Mouse (Mus musculus) embryonic fibroblast, embryonic 13.5 days (primary cell): ENCODE results near the gene Pmepa1. TPM values are rescaled to one million over a fixed set of nuclear protein-coding genes. Genes with fewer than 3 reads are reported as not detected.
A peak's percentile ranks its signal among the peaks of the same experiment; 100 is the strongest.

Experiments used
- H3K27ac ChIP-seq: 2 replicates; pipeline ENCODE4 v1.5.1; 2012; ENCODE audit warnings: low read length, control low read depth, inconsistent platforms; ENCODE audit not compliant: insufficient read depth
- H3K4me1 ChIP-seq: 2 replicates; pipeline ENCODE4 v1.6.1; 2011; ENCODE audit warnings: low read length; ENCODE audit not compliant: control insufficient read depth, insufficient read depth
- H3K4me3 ChIP-seq: 2 replicates; pipeline ENCODE4 v1.5.1; 2011; ENCODE audit warnings: mild to moderate bottlenecking, control low read depth, low read length; ENCODE audit not compliant: insufficient read depth
- CTCF ChIP-seq: IDR thresholded peaks from 2 replicates; pipeline ENCODE4 v1.5.1; 2011; ENCODE audit warnings: mild to moderate bottlenecking, control low read depth, low read length, moderate library complexity, borderline replicate concordance; ENCODE audit not compliant: insufficient read depth
- POLR2A ChIP-seq: IDR thresholded peaks from 2 replicates; pipeline ENCODE4 v1.6.1; 2011; ENCODE audit warnings: low read depth, mild to moderate bottlenecking, control low read depth, low read length, moderate library complexity
- polyA plus RNA-seq: library from polyadenylated mRNA; stranded (reverse); fragments of >200 nt; gene quantifications from 2 replicates; pipeline ENCODE4 v1.2.4, GENCODE M21; 2011; ENCODE audit warnings: low read depth; ENCODE audit not compliant: missing spikeins, insufficient read length

Gene Pmepa1
- polyA plus RNA-seq, 1 experiment, result 141 TPM

DNA sequence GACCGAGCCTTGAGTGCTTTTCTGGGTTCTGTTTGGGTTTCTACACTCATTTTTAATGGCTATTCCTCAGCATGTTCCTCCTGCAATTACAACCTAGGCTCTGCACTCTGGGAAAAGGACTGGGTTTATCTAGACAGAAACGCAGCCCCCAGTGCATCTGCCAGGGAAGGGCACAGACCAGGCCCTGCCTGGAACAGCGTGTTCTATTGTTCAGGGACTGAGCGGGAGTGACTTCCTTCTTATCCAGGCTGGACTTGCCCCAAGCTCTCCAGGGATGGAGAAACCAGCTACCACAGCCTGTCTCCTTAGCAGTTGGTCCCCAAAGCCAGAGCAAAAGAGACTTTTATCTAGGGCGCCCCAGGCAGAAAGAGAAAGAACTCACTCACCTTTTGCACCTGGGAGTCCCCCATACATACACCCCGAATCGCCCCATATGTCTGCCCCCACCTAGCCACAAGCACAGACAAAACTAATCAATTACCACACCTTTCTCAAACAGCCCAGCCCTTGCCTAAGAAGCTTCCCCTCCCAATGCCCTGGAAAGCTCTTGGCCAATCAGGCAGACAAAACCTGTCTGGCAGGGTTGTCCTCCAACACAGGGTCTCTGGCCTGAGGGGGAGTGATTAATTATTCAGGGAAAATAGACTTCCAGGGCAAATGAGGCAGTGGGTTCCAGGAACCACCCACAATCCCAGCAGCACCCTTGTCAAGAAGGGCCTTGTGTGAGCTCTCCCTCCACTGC, 20.4 kb downstream of the Pmepa1 start:
- Histone ChIP-seq H3K27ac (peak overlapping the region; percentile 53; the same call in 1 of the 2 replicates), H3K4me1 (peaks cover 53% of the 10 kb centered on the region), H3K4me3 (no peak overlapping the region)
- no peak for TF ChIP-seq CTCF

DNA sequence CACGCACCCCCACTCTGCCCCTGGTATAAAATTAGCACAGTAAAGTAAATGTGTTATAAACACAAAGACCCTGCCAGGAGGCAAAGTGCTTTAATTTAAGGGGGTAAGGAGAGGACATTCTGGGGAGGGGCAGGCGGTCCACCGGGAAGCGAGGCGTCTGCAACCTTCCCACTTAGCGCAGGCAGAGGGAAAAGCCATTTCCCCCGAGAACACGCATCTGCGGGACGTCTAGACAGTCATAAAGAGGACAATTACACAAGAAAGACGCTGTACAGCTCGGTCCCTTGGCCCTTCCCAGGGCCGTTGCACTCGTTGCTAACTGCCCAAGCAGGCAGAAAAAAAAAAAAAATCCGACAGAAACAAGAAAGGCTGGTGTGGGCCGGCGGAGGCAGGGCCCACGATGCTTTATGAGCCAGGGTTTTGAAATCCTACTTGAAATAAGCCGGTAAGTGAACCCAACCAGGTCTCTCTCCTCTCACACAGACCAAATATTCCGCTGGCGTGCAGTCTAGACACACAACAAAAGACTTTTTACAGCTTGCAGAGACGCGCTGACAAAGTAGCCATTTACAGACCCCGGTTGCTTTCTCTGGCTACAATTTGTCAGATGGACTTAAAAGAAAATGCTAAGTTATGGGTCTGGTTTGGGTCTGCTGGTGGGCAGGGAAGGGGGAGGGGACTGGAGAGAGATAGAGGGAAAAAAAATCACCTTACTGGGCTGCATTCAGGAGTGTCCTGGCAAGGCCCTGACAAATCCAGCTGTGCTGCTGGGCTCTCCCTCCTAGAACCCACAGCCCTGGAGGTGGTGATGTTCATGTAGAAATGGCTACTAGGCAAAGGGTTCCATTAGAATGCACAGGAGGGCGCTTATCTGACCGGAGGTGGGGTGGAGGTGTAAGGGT, 22.3 kb downstream of the Pmepa1 start:
- H3K4me1 ChIP-seq, result peaks cover 56% of the 10 kb centered on the region
- H3K27ac ChIP-seq, result peak overlapping the region; percentile 56
- no peak for TF ChIP-seq CTCF
- TF ChIP-seq POLR2A, result no peak
- no peak overlapping the region for H3K4me3 ChIP-seq

- peaks cover 45% of the 10 kb centered on the region for H3K4me1 ChIP-seq
- peak overlapping the region; percentile 72 for H3K27ac ChIP-seq
- TF ChIP-seq POLR2A (no peak), CTCF (no peak)
- H3K4me3 ChIP-seq, result no peak overlapping the region
Observed at GRCm38 (mm10) chr2:173251675-173252074, 24.7 kb downstream of the Pmepa1 start.

- TF ChIP-seq POLR2A (no peak), CTCF (no peak)
- peaks cover 40% of the 10 kb centered on the region for H3K4me1 ChIP-seq
- H3K27ac ChIP-seq, result peak overlapping the region; percentile 72
- no peak overlapping the region for H3K4me3 ChIP-seq
Observed at GRCm38 (mm10) chr2:173251133-173251532, 25.2 kb downstream of the Pmepa1 start.

DNA sequence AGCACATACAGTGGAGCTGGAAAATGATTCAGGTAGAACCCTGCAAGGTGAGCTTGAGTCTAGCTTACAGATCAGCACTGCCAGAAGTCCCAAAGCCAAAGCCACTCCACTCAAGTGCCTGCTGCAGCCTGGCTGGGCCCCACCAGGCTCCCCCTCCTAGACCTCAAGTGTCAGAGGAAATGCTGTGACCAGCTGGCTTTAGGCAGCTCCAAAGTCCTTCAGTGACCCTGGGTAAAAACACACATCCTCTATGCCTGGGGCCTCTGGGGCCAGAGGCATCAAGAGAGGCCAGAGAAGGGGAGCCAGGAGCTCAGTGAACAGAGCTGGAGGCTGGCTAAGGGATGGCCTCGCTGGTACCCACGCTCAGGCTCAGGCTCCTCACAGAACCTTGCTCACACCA, 25.9 kb downstream of the Pmepa1 start:
- Histone ChIP-seq H3K4me1 (peaks cover 38% of the 10 kb centered on the region), H3K27ac (peak overlapping the region; percentile 72), H3K4me3 (no peak overlapping the region)
- TF ChIP-seq POLR2A (no peak), CTCF (no peak)

DNA sequence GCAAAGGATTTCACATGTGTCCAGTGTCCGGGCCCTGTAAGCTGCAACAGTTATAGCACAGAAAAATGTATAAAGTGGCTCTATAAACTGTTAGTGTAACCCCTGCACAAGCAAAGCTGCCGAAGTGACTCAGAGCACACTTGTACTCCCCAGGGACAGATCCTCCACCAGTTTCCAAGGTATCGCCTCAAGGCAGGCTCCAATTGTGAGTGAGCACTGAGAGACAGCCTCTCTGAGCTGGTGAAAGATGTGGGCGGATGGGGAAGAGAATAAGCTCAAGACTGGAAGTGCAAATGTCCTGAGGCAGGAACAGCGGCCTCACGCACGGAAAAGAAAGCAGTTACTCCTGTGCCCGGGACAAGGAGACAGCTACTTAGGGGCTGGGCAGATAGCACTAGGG, 26.4 kb downstream of the Pmepa1 start:
- TF ChIP-seq CTCF (no peak), POLR2A (no peak)
- H3K27ac ChIP-seq, result peak overlapping the region; percentile 72; the same call in 1 of the 2 replicates
- peaks cover 34% of the 10 kb centered on the region for H3K4me1 ChIP-seq
- H3K4me3 ChIP-seq, result no peak overlapping the region

DNA sequence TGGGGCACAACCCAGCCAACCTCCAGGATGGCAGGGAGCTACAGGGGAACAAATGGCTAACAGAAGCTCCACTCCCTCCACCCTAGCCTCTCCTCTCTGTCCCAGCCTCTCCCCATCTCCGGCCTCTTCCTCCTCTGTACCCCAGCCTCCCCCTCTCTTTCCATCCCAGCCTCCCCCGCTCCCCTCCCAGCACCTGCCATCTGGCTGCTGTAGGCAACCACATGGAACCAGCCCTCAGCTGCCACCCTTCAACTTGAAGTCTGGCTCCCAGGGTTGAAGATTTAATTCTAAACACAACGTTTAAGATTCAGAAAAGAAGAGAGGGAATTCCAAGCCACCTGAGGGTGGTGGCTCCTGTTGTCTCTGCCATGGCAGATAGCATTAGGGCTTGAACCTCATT, 26.9 kb downstream of the Pmepa1 start:
- no peak overlapping the region for H3K4me3 ChIP-seq
- no peak overlapping the region for H3K27ac ChIP-seq
- peaks cover 30% of the 10 kb centered on the region for H3K4me1 ChIP-seq
- TF ChIP-seq CTCF (no peak), POLR2A (no peak)

GRCm38 (mm10) chr2:173248822-173249221, 27.5 kb downstream of the Pmepa1 start:
- H3K4me3 ChIP-seq, result no peak overlapping the region
- H3K27ac ChIP-seq, result no peak overlapping the region
- peaks cover 29% of the 10 kb centered on the region for H3K4me1 ChIP-seq
- no peak for TF ChIP-seq CTCF
- TF ChIP-seq POLR2A, result no peak

GRCm38 (mm10) chr2:173247911-173248310, 28.4 kb downstream of the Pmepa1 start:
- H3K27ac ChIP-seq, result no peak overlapping the region
- H3K4me1 ChIP-seq, result peaks cover 28% of the 10 kb centered on the region
- TF ChIP-seq CTCF (no peak), POLR2A (no peak)
- no peak overlapping the region for H3K4me3 ChIP-seq

GRCm38 (mm10) chr2:173247197-173247596, 29.1 kb downstream of the Pmepa1 start:
- H3K27ac ChIP-seq, result no peak overlapping the region
- TF ChIP-seq CTCF, result no peak
- TF ChIP-seq POLR2A, result no peak
- peaks cover 25% of the 10 kb centered on the region for H3K4me1 ChIP-seq
- H3K4me3 ChIP-seq, result no peak overlapping the region
